Mouse (Mus musculus) forebrain, embryonic 16.5 days (tissue): ENCODE results near the gene Rnf222. TPM values are rescaled to one million over a fixed set of nuclear protein-coding genes. Genes with fewer than 3 reads are reported as not detected.

Source experiments
- ATAC-seq: fragments of 200-750 bp; cut with Nextera tagmentation; 2 replicates; pipeline ENCODE4 v1.8.0; 2017; ENCODE audit warnings: mild to moderate bottlenecking, moderate library complexity
- H3K27ac ChIP-seq: fragments of 300-500 bp; sonication (generic); 2 replicates; pipeline ENCODE4 v1.5.1; 2014; ENCODE audit warnings: low read length, control low read depth
- H3K27me3 ChIP-seq: fragments of 300-500 bp; sonication (generic); replicated peaks from 2 replicates; pipeline ENCODE4 v1.6.1; 2014; ENCODE audit warnings: low read length; ENCODE audit not compliant: control insufficient read depth, insufficient read depth
- H3K36me3 ChIP-seq: fragments of 300-500 bp; sonication (generic); 2 replicates; pipeline ENCODE4 v1.6.1; 2014; ENCODE audit not compliant: control insufficient read depth, insufficient read depth
- H3K4me1 ChIP-seq: fragments of 300-500 bp; sonication (generic); replicated peaks from 2 replicates; pipeline ENCODE4 v1.6.1; 2014; ENCODE audit warnings: low read length; ENCODE audit not compliant: control insufficient read depth, insufficient read depth
- H3K4me2 ChIP-seq: fragments of 300-500 bp; sonication (generic); 2 replicates; pipeline ENCODE4 v1.6.1; 2014; ENCODE audit warnings: mild to moderate bottlenecking, low read length, control low read depth
- H3K4me3 ChIP-seq: fragments of 300-500 bp; sonication (generic); replicated peaks from 2 replicates; pipeline ENCODE4 v1.5.1; 2014; ENCODE audit warnings: mild to moderate bottlenecking, low read length, control low read depth
- H3K9ac ChIP-seq: fragments of 300-500 bp; sonication (generic); replicated peaks from 2 replicates; pipeline ENCODE4 v1.6.1; 2014; ENCODE audit warnings: low read depth, low read length, control low read depth
- H3K9me3 ChIP-seq: fragments of 300-500 bp; sonication (generic); 2 replicates; pipeline ENCODE4 v1.6.1; 2016; ENCODE audit warnings: low read length; ENCODE audit not compliant: control insufficient read depth
- WGBS: fragments of 180-500 bp; shearing (Covaris S2); extraction: QIAGEN DNeasy Blood & Tissue Kit; methylation state at CpG from one replicate; pipeline ENCODE4 v1.1.7; 2014; 5-methylcytosine and 5-hydroxymethylcytosine counted together
- polyA plus RNA-seq: library from polyadenylated mRNA; unstranded; fragments of >200 nt; fragmentation: Nextera tagmentation; extraction: Ambion mirVana; gene quantifications from 2 replicates; pipeline ENCODE4 v1.2.1, GENCODE M21; 2015

Rnf222 gene
- polyA plus RNA-seq, 1 experiment from 2014 or later, result not detected

GRCm38 (mm10) chr11:68859943-68860593 is 28.3 kb upstream of the Rnf222 start:
- H3K27ac ChIP-seq, result no peak overlapping the region
- H3K4me3 ChIP-seq, result no peak overlapping the region
- H3K9me3 ChIP-seq, result no peaks in the 10 kb centered on the region
- H3K4me2 ChIP-seq, result no peak overlapping the region
- WGBS, result 83% methylated on average over 8 of the region's 8 CpGs
- H3K36me3 ChIP-seq, result no peaks in the 10 kb centered on the region
- ATAC-seq, result no peak
- H3K27me3 ChIP-seq, result no peaks in the 10 kb centered on the region
- no peaks in the 10 kb centered on the region for H3K4me1 ChIP-seq
- no peak overlapping the region for H3K9ac ChIP-seq

GRCm38 (mm10) chr11:68862260-68862659 is 26.1 kb upstream of the Rnf222 start:
- Histone ChIP-seq H3K4me3 (no peak overlapping the region), H3K27ac (no peak overlapping the region), H3K9ac (no peak overlapping the region), H3K4me2 (no peak overlapping the region), H3K27me3 (no peaks in the 10 kb centered on the region), H3K9me3 (no peaks in the 10 kb centered on the region), H3K36me3 (no peaks in the 10 kb centered on the region), H3K4me1 (no peaks in the 10 kb centered on the region)
- no peak for ATAC-seq
- 71% methylated on average over 2 of the region's 2 CpGs for WGBS

GRCm38 (mm10) chr11:68863631-68864091 is 24.7 kb upstream of the Rnf222 start:
- no peak overlapping the region for H3K4me2 ChIP-seq
- H3K4me1 ChIP-seq, result no peaks in the 10 kb centered on the region
- WGBS, result 76% methylated on average over 4 of the region's 4 CpGs
- no peak overlapping the region for H3K27ac ChIP-seq
- no peak overlapping the region for H3K4me3 ChIP-seq
- no peak for ATAC-seq
- H3K36me3 ChIP-seq, result no peaks in the 10 kb centered on the region
- H3K9ac ChIP-seq, result no peak overlapping the region
- H3K27me3 ChIP-seq, result no peaks in the 10 kb centered on the region
- H3K9me3 ChIP-seq, result no peaks in the 10 kb centered on the region

- no peak for ATAC-seq
Observed at GRCm38 (mm10) chr11:68864544-68865189, 23.7 kb upstream of the Rnf222 start.

GRCm38 (mm10) chr11:68871277-68871676 is 17.1 kb upstream of the Rnf222 start:
- no peak overlapping the region for H3K4me3 ChIP-seq
- WGBS, result 78% methylated on average over 9 of the region's 9 CpGs

More at GRCm38 (mm10) chr11:68864544-68865189, 23.7 kb upstream of the Rnf222 start:
- Histone ChIP-seq H3K9ac (no peak overlapping the region), H3K27ac (no peak overlapping the region), H3K4me3 (no peak overlapping the region), H3K4me2 (no peak overlapping the region), H3K9me3 (no peaks in the 10 kb centered on the region), H3K27me3 (no peaks in the 10 kb centered on the region), H3K36me3 (no peaks in the 10 kb centered on the region), H3K4me1 (no peaks in the 10 kb centered on the region)
- 63% methylated on average over 9 of the region's 9 CpGs for WGBS

GRCm38 (mm10) chr11:68871748-68872147 is 16.6 kb upstream of the Rnf222 start, which contains the start of gene Ndel1:
Gene Ndel1, minus strand, starts transcription at chr11:68871858.
- no peaks in the 10 kb centered on the region for H3K9me3 ChIP-seq
- H3K27ac ChIP-seq, result no peak within 1 kb of the TSS
- no peak for ATAC-seq
- 70% methylated on average over 6 of the region's 6 CpGs for WGBS
- H3K4me1 ChIP-seq, result no peaks in the 10 kb centered on the region
- no peaks in the 10 kb centered on the region for H3K36me3 ChIP-seq
- no peak within 1 kb of the TSS for H3K4me3 ChIP-seq
- H3K4me2 ChIP-seq, result no peak within 1 kb of the TSS
- H3K9ac ChIP-seq, result no peak within 1 kb of the TSS
- no peaks in the 10 kb centered on the region for H3K27me3 ChIP-seq

More at GRCm38 (mm10) chr11:68871277-68871676, 17.1 kb upstream of the Rnf222 start:
- no peaks in the 10 kb centered on the region for H3K9me3 ChIP-seq
- H3K4me2 ChIP-seq, result no peak overlapping the region
- no peak overlapping the region for H3K27ac ChIP-seq
- no peaks in the 10 kb centered on the region for H3K36me3 ChIP-seq
- H3K27me3 ChIP-seq, result no peaks in the 10 kb centered on the region
- no peak overlapping the region for H3K9ac ChIP-seq
- no peaks in the 10 kb centered on the region for H3K4me1 ChIP-seq
- no peak for ATAC-seq

- no peaks in the 10 kb centered on the region for H3K36me3 ChIP-seq
- ATAC-seq, result no peak
- H3K27ac ChIP-seq, result no peak overlapping the region
- no peaks in the 10 kb centered on the region for H3K4me1 ChIP-seq
- H3K4me2 ChIP-seq, result no peak overlapping the region
- H3K4me3 ChIP-seq, result no peak overlapping the region
- no peak overlapping the region for H3K9ac ChIP-seq
- no peaks in the 10 kb centered on the region for H3K9me3 ChIP-seq
- no peaks in the 10 kb centered on the region for H3K27me3 ChIP-seq
- WGBS, result 0% methylated on average over 2 of the region's 2 CpGs
Observed at GRCm38 (mm10) chr11:68874841-68875240, 13.5 kb upstream of the Rnf222 start.

GRCm38 (mm10) chr11:68878811-68879210 is 9.5 kb upstream of the Rnf222 start:
- Histone ChIP-seq H3K36me3 (no peaks in the 10 kb centered on the region), H3K9me3 (no peaks in the 10 kb centered on the region), H3K27me3 (no peaks in the 10 kb centered on the region), H3K9ac (no peak overlapping the region), H3K4me3 (no peak overlapping the region), H3K4me1 (no peaks in the 10 kb centered on the region), H3K4me2 (no peak overlapping the region), H3K27ac (no peak overlapping the region)
- WGBS, result 88% methylated on average over 5 of the region's 5 CpGs
- ATAC-seq, result no peak

- Histone ChIP-seq H3K27me3 (no peaks in the 10 kb centered on the region), H3K4me2 (no peak overlapping the region), H3K4me1 (no peaks in the 10 kb centered on the region), H3K27ac (no peak overlapping the region), H3K4me3 (no peak overlapping the region), H3K36me3 (no peaks in the 10 kb centered on the region), H3K9me3 (no peaks in the 10 kb centered on the region), H3K9ac (no peak overlapping the region)
- WGBS, result 20% methylated on average over 14 of the region's 14 CpGs
- no peak for ATAC-seq
Observed at GRCm38 (mm10) chr11:68882107-68882506, 6.2 kb upstream of the Rnf222 start.
